Mouse (Mus musculus) neural tube, embryonic 11.5 days (tissue): ENCODE data around the gene 4930467E23Rik. TPM values are rescaled to one million over a fixed set of nuclear protein-coding genes. Genes with fewer than 3 reads are reported as not detected.
A peak's percentile ranks its signal among the peaks of the same experiment; 100 is the strongest.
"Not testable (repeated sequence)": the region's sequence is repeated elsewhere in the genome, so short reads cannot be mapped to it uniquely, and the experiment has no call there.

Experiments
- ATAC-seq: fragments of 200-750 bp; cut with Nextera tagmentation; 2 replicates; pipeline ENCODE4 v1.8.0; 2017; ENCODE audit warnings: moderate number of reproducible peaks, mild to moderate bottlenecking, moderate TSS enrichment, moderate library complexity; ENCODE audit not compliant: insufficient read depth, low FRiP score, low TSS enrichment
- DNase-seq: peaks from one replicate; pipeline ENCODE4 v3.0.0-alpha.2; 2015; ENCODE audit warnings: low spot score
- H3K27ac ChIP-seq: fragments of 300-500 bp; sonication (generic); 2 replicates; pipeline ENCODE4 v1.5.1; 2014; ENCODE audit warnings: low read depth, mild to moderate bottlenecking, low read length
- H3K27me3 ChIP-seq: fragments of 300-500 bp; sonication (generic); 2 replicates; pipeline ENCODE4 v1.6.1; 2014; ENCODE audit warnings: mild to moderate bottlenecking, low read length, mixed read lengths; ENCODE audit not compliant: control insufficient read depth, insufficient read depth
- H3K36me3 ChIP-seq: fragments of 300-500 bp; sonication (generic); 2 replicates; pipeline ENCODE4 v1.6.1; 2014; ENCODE audit warnings: mild to moderate bottlenecking, low read length, moderate library complexity, mixed read lengths; ENCODE audit not compliant: control insufficient read depth, insufficient read depth
- H3K4me1 ChIP-seq: fragments of 300-500 bp; sonication (generic); 2 replicates; pipeline ENCODE4 v1.6.1; 2014; ENCODE audit warnings: low read length, mixed read lengths; ENCODE audit not compliant: control insufficient read depth, insufficient read depth
- H3K4me2 ChIP-seq: fragments of 300-500 bp; sonication (generic); 2 replicates; pipeline ENCODE4 v1.6.1; 2014; ENCODE audit warnings: low read depth, mild to moderate bottlenecking, moderate library complexity
- H3K4me3 ChIP-seq: fragments of 300-500 bp; sonication (generic); 2 replicates; pipeline ENCODE4 v1.5.1; 2014; ENCODE audit warnings: low read depth, low read length
- H3K9ac ChIP-seq: fragments of 300-500 bp; sonication (generic); 2 replicates; pipeline ENCODE4 v1.6.1; 2014; ENCODE audit warnings: mild to moderate bottlenecking, low read length
- H3K9me3 ChIP-seq: fragments of 300-500 bp; sonication (generic); 2 replicates; pipeline ENCODE4 v1.6.1; 2016; ENCODE audit warnings: low read length; ENCODE audit not compliant: control insufficient read depth
- WGBS: fragments of 180-500 bp; shearing (Covaris S2); extraction: QIAGEN DNeasy Blood & Tissue Kit; methylation state at CpG from one replicate; pipeline ENCODE4 v1.1.7; 2014; 5-methylcytosine and 5-hydroxymethylcytosine counted together
- polyA plus RNA-seq: library from polyadenylated mRNA; unstranded; fragments of >200 nt; fragmentation: Nextera tagmentation; extraction: Ambion mirVana; gene quantifications from 2 replicates; pipeline ENCODE4 v1.2.1, GENCODE M21; 2014

4930467E23Rik gene
- polyA plus RNA-seq, 1 experiment from 2014 or later: not detected

GRCm38 (mm10) chr8:19782736-19783135 lies 53.4 kb downstream of the 4930467E23Rik start:
- not testable (repeated sequence) for H3K9me3 ChIP-seq, ATAC-seq, H3K4me3 ChIP-seq, H3K4me1 ChIP-seq, H3K27ac ChIP-seq, H3K27me3 ChIP-seq, DNase-seq, H3K4me2 ChIP-seq, H3K36me3 ChIP-seq, H3K9ac ChIP-seq
- WGBS: 77% methylated on average over 3 of the region's 3 CpGs

- not testable (repeated sequence) for H3K4me2 ChIP-seq, H3K27me3 ChIP-seq, H3K27ac ChIP-seq, H3K4me1 ChIP-seq, H3K9ac ChIP-seq, H3K4me3 ChIP-seq, H3K36me3 ChIP-seq, ATAC-seq, H3K9me3 ChIP-seq, DNase-seq
- whole genome bisulfite sequencing: no CpG with 5 or more reads among the region's 5 CpGs
Observed at GRCm38 (mm10) chr8:19783860-19784259, 54.5 kb downstream of the 4930467E23Rik start.

DNA sequence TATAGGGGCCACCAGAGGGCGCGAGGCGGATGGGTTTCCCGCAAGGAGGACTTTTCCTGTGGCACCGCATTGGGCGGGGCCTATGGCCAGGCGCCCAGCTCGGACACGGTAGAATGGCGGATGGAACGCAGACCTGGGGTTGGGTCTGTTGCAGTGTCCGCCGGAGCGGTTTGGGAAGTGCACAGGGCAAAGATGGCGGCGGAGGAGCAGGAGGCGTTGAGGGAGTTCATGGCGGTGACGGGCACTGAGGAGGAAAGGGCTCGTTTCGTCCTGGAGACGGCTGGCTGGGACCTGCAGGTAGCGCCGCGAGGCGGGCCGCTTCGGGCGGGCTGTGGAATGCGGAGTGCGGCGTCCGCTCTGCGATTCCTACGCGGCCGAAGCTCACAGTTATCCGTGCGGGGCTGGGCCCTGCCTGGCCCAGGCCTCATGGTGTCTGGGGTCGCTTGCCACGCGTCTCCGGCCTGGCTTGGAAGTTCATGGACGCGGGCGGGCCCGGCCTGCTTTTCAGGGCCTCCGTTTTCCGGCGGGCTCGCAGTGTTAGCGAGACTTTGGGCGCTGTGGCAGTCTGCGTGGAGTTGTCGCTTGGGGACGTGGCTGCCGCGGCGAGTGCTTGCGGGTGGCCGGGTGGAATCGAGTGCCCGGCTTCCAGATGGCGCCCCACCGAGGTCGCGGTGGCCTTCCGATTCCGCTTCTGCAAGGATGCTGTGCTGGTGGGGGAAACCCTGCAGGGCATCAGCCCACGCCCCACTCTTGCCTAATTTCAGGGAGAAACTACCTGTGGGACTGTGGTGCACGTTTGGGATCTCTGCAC lies 55.4 kb downstream of the 4930467E23Rik start:
- Histone ChIP-seq H3K4me2 (peak overlapping the region; percentile 29), H3K9ac (peak overlapping the region; percentile 86), H3K27ac (peak overlapping the region; percentile 53; the same call in 1 of the 2 replicates), H3K4me3 (peak overlapping the region; percentile 58)
- DNase-seq: peak; percentile 95
- 11% methylated on average over 66 of the region's 71 CpGs for WGBS
- not testable (repeated sequence) for H3K4me1 ChIP-seq, H3K27me3 ChIP-seq, H3K36me3 ChIP-seq, H3K9me3 ChIP-seq
- ATAC-seq: peak; percentile 100

DNA sequence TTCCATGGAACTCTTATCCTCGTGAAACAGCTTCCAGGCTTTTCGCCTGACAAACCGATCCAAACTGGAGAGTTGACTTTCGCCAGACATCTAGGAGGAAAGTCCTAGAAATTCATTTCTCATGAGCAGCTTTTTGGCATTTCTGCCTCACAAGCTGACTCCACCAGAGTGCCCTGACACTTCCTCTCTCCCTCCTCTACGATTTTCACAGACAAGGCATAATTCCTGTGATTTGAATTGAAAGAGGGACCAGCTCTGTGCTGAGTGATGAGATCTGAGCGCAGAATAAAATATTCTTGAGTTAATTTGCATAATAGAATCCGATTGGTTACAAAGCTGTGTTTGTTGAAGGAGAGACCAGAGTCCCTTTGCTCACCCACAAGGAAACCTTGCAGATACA lies 63.3 kb downstream of the 4930467E23Rik start:
- H3K9ac ChIP-seq, ATAC-seq, H3K4me3 ChIP-seq, H3K4me1 ChIP-seq, DNase-seq, H3K4me2 ChIP-seq, H3K36me3 ChIP-seq, H3K27ac ChIP-seq, H3K9me3 ChIP-seq, H3K27me3 ChIP-seq: not testable (repeated sequence)
- 85% methylated on average over 7 of the region's 7 CpGs for WGBS

Other genes starting within 250 kb of the 4930467E23Rik start
- gene Defb7, start 234.5 kb upstream of the 4930467E23Rik start, polyA plus RNA-seq: not detected in 2 replicates
- gene Gm31371, start 173.8 kb downstream of the 4930467E23Rik start, polyA plus RNA-seq: not detected in 2 replicates